Mouse (Mus musculus) right cerebral cortex, adult 2 months (tissue): ENCODE results near the gene 4930583I09Rik.

Source experiments
- DNase-seq, 2 experiments: peaks; one replicate each; pipeline ENCODE4 v3.0.0; 2021 to 2022; ENCODE audit warnings: low spot score in 2 of 2

Gene 4930583I09Rik

GRCm38 (mm10) chr17:64802168-64802955 lies 33.5 kb downstream of the 4930583I09Rik start:
- DNase-seq = no peak

- DNase-seq = no peak
These were observed 43.2 kb downstream of the 4930583I09Rik start for GRCm38 (mm10) chr17:64792623-64793022.

DNA sequence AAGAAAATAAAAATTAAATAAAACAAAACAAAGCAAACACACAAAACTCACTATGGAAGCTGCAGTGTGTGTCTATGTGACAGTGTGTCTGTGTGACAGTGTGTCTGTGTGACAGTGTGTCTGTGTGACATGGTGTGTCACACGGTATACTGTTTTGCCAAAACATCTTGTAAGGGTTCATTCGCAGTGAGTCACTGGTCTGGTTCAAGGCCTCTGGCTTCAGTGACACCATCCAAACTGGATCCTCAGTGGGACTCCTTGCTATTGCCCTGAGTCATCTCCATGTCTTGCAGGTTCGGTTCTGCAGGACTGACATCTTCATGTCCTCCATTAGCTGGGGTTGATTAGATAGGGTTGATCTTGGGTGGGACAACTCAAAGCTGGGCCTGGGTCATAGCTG lies 43.8 kb downstream of the 4930583I09Rik start:
- DNase-seq = no peak

- DNase-seq = no peak
These were observed 46.7 kb downstream of the 4930583I09Rik start for GRCm38 (mm10) chr17:64789175-64789574.

DNA sequence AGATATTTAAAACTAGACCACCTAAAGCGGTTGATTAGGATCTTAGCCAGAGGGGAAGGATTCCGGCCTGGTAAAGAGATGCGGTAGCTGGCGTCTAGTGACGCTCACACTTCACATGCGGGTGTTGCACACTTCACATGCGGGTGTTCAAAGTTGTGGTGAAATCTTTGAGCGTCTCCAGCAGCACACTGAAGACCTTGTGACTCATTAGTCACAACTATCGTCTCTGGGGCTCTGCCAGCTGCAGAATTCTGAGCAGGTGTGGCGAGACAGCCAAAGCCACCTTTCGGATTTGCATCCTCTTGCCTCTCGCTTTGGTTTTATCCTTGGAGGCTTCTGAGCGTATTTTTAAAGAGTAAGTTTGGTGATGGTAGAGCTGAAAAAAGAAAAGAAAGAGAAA lies 47.6 kb downstream of the 4930583I09Rik start:
- DNase-seq = no peak

GRCm38 (mm10) chr17:64785961-64786360 lies 49.9 kb downstream of the 4930583I09Rik start:
- no peak for DNase-seq
